Mouse (Mus musculus): ENCODE measurements around the gene Sf3b1.
A peak's percentile ranks its signal among the peaks of the same experiment; 100 is the strongest.
"Not testable (repeated sequence)": the region's sequence is repeated elsewhere in the genome, so short reads cannot be mapped to it uniquely, and the experiment has no call there.

The Sf3b1 gene

DNA sequence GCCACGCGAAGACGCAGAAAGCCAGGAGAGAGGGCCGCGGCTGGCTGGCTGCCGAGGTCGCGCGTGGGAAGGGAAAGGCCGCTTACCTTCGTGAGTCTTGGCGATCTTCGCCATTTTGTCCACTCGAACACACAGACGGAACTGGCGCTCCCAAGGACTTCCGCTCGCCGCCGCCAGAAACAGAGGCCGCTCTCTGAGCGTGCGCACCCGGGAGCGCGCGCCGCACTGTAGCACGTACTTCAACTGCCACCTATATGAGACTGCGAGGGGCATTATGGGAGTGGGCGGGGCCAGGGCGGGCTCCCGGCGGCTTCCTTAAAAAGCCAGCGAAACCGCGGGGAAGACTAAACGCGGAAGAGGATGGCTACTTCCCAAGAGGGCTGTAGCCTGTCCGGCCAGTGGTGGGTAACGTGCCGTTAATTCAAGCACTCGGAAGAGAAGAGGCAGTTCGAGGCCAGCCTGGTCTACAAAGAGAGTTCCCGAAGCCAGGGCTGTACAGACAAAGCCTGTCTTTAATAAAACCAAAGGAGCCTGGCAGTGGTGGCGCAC, at the start of gene Sf3b1:
Gene Sf3b1, minus strand, starts transcription at position 229 of the 549 bp plus-strand sequence.
- peak; percentile 89 to 97 for DNase-seq (ENCODE audit: low spot score in 2 of 2)

DNA sequence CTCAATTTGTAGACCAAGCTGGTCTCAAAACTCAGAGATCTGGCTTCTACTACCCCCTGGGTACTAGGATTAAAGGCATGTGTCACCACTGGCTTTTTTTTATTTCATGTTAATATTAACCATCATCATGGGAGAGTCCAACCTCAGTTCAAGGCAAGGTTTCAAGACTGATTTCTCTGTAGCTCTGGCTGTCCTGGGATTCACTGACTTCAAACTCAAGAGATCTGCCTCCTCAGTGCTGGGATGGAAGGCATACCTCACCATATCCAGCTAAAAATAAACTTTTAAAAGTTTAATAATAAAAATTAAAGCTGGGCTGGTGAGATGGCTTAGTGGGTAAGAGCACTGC, 49.1 kb upstream of the Sf3b1 start:
- DNase-seq (ENCODE audit: low spot score in 2 of 2), result no peak

DNA sequence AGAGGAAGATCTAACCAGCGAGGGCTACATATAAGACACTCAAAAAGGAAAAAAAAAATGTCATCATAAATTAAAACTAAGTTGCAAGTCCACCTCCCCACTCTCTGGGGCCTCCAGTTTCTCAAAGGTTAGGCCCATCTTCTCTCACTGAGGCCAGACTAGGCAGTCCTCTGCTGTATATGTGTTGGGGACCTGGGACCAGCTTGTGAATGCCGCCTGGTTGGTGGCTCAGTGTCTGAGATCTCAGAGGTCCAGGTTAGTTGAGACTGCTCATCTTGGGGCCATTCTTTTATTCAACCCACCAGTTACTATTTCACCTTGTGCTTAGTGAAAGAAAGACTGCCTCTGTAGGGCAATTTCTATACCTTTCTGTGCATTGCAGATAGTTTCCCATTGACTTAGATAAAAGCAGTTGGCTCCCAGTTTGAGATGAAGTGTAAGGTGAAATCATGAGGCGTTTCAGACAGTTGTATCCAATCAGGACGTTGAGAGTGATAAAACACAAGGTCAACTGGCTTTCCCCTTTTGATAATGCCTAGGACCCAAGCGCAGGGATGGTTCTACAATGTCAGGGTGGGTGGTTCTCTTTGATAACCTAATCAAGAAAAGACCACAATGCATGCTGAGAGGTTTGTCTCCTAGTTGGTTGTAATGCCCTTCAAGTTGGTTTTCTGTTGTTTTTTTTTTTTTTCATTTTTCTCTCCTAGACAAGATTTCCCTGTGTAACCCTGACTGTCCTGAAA, 48.5 kb upstream of the Sf3b1 start:
- DNase-seq (ENCODE audit: low spot score in 2 of 2), result no peak

DNA sequence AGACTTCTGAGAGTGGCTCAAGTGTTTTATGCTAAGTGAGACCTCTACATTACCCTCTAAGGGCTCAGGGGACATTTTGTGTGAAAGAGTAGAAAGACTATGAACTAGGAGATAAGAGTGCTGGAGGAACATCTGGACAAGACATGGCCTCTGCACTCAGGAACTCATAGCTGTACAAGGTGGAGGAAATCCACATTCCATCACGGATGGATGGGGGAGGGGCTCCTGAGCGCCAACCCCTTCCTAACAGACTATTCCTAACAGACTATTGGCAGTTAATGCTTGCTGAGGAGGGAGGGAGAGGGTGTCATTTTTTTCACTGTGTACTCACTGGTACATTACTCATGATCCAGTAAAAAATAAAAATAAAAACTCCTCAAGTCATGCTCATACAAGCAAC, 47.5 kb upstream of the Sf3b1 start:
- DNase-seq (ENCODE audit: low spot score in 2 of 2), result no peak

DNA sequence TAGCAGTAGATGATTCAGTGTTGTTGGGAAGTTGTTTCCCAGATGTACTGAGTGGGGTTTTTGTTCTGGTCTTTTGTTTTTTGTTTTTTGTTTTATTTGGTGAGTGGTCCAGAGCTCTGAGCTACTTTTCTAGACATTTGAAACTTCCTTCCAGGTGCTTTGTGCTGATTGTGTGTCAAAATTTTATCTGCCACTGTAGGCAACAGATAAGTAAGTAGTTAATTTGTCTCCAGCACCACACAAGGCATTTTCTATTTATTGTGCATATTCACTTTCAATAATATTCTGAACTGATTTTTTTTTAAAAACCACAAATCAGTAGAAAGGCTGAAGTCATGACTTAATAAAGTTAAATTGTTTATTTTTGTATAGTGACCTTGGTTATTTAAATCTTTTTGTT, 45.0 kb upstream of the Sf3b1 start:
- not testable (repeated sequence) for DNase-seq (ENCODE audit: low spot score in 2 of 2)

DNA sequence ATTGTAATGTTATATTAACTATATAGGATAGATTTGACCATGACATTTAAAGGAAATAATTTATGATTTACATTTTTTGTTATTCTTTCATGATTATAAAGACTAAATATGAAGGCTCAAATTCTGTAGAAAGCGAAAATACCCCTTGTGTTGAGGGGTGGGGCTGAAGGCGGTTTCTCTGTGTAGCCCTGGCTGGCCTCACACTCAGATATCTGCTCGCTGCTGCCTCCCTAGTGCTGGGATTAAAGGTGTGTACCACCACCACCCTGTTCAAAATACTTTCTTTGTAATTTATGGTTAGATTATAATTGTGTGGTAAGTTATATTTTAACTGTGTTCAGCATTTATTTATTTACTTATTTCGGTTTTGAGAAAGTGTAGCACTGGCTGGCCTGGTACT, 34.5 kb upstream of the Sf3b1 start:
- DNase-seq (ENCODE audit: low spot score in 2 of 2), result no peak

DNA sequence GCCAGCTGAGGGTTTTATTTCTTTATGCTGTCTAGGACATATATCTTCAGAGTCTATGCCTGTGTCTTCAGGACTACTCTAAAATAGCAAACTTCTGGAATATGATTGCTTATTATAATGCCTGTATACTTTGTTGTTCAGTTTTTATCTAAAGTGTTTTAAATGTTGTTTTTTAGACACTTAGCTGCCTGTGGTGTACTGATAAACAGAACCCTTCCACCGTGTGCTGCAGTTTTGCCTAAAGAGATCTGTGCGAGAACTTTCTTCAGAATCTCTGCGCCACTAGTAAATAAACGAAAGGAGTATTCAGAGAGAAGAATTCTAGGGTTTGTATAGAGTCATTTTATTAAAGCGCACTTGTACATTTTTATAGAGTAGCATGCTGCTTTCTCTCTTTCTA, 33.8 kb upstream of the Sf3b1 start:
- no peak for DNase-seq (ENCODE audit: low spot score in 2 of 2)

DNA sequence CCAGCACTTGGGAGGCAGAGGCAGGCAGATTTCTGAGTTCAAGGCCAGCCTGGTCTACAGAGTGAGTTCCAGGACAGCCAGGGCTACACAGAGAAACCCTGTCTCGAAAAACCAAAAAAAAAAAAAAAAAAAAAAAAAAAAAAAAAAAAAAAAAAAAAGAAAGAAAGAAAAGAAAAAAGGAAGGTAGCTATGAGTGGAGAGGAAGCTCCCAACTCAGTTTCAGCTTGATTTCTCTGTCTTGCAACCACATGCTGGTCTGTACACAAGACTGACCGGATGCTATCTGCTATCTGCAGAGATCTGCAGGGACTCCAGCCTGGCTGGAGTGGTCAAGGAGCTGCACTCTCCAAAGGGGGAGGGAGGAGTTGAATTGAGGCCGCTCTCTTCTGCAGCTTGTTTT, 31.1 kb upstream of the Sf3b1 start:
- not testable (repeated sequence) for DNase-seq (ENCODE audit: low spot score in 2 of 2)

DNA sequence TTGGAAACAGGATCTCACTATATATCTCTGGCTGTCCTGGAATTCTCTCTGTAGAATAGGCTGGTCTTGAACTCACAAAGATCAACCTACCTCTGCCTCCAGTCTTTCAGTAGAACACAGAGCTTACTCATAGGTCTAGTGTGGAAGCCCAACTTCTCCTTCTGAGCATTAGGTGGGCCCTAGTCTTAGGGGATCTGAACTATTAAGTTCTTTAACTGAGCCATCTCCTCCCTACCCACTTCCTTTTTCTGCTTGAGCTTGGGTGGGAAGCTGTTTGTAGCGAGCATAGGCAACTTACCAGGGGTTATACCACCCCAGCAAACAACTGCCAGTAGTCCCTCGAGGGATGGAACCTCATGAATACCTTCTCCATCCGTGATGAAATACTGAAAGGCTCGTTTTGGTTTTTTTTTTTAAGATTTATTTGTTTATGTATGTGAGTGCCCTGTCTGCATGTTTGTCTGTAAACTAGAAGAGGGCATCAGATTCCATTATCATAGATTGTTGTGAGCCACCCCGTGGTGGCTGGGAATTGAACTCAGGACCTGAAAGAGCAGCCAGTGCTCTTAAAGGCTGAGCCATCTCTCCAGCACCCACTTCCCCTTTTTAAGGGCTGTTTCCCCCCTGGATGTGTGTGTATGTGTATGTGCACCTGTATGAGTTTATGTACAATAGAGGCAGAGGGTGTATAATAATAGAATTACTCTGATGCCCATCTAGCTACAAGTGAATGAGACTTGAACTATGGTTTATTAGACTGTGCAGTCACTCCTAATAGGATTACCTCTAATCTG, 28.2 kb upstream of the Sf3b1 start:
- DNase-seq (ENCODE audit: low spot score in 2 of 2), result no peak

DNA sequence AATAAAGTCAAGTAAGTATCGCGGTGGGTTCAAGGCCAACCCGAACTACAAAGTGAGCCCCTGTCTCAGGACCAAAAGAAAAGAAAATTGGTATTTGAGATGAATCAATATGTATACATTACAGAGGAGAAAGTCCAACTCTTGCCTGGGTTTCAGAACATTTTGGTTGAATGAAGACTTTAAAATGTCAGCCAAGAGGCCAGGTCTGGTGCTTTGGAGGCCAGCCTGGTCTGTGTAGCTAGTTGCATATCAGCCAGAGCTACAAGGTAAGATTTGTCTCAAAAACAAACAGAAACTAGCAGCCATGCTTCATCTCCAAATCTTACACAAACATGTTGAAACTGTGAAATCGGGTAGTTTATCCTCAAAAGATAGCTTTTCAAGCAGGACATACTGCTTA, 26.3 kb upstream of the Sf3b1 start:
- no peak for DNase-seq (ENCODE audit: low spot score in 2 of 2)

DNA sequence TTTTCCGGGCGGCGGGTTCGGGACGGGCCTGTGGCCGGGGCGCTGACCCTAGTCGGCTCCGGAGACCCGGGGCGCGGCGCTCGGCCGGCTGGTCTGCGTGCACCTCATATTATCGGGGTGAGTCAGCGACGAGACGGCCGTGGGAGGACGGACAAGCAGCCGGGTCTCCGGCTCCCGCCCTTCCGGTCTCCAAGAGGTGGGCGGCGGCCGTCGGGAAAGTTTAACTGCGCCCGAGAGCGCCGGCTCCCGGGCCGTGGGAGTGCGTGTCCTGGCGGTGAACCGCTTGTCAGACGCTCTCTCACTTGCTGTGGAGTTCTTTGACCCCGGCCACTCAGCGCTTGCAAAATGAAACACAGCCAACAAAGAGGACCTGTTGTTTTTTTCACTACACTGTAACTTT, 25.7 kb upstream of the Sf3b1 start:
- DNase-seq (ENCODE audit: low spot score in 2 of 2), result peak in 1 of 2 experiments; percentile 82

DNA sequence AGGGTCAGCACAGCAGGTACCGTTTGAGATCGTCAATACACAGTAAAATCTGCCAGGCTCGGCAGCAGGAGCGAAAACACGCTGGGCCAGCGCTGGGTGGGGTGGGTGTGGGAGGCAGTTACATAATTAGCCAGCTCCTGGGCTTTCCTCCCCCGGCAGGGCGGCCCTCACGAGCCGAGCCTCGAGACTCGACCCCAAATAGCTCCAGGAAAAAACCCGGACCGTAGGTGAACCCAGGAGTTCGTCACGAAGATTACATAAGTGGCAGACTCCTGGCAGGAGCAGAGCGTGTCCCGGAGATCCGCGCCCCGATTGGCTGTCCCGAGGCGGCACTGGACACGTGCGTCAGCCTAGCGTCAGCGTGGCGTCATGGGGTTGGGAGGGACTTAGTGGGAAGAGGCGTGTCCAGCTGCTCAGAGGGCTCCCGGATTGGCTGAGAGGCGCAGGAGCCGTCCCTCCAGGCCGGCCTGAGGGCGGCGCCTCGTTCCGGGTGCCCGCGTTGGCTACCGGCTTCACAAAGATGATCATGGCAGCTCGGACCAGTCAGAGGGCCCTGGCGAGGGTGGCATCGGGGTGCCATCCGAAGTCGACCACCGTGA, 25.2 kb upstream of the Sf3b1 start, which contains the start of gene Coq10b:
Gene Coq10b, plus strand, starts transcription at position 416 of the 599 bp plus-strand sequence.
- peak; percentile 98 for DNase-seq (ENCODE audit: low spot score in 2 of 2)

DNA sequence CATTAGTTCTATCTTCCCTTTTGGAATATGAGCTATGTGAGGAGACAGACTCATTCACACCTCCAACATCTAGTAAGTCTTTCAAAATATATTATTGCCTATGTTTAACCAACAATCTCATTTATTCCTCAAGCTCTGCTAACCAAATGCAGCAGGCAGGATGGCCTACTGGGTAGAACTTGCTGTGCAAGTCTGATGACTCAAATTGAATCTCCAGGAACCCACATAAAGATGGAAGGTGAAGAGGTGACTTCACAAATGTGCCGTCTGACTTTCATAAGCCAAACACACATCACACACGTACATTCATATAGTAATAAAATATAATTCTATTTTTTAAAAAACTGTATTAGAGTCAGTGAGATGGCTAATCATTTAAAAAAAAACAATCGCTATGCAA, 24.4 kb upstream of the Sf3b1 start:
- no peak for DNase-seq (ENCODE audit: low spot score in 2 of 2)

DNA sequence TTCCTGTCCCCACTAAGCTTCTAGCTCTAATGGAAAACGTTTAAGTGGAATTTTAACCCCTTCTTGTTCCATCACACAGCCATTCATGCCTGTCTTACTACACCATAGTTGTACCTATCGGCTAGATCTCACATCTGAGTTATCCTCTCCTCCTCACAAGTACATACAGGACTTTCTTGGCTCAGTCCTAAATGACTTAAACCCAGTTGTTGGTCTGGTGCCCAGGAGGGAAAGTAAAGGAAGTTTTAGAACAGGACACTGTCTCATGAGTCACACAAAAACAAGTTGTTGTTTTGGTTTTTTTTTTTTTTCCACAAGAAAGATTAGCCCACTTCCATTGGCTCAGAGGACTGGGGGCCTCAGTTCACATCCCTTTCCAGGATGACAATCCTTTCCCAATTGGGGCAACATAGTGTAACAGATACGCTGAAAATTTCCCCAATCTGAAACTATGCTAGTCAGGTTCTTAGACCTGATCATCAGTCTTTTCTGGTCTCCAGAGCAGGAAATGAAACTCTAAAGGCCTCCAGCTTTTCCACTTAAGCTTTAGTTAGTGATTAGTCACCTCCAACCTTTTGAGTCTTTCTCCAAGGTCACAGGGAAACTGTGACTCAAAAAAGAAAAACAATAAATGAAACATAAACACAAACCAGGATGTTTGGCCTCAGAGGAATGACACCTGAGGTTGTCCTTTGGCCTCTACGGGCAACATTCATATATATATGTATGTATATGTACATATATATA, 21.7 kb upstream of the Sf3b1 start:
- no peak for DNase-seq (ENCODE audit: low spot score in 2 of 2)

DNA sequence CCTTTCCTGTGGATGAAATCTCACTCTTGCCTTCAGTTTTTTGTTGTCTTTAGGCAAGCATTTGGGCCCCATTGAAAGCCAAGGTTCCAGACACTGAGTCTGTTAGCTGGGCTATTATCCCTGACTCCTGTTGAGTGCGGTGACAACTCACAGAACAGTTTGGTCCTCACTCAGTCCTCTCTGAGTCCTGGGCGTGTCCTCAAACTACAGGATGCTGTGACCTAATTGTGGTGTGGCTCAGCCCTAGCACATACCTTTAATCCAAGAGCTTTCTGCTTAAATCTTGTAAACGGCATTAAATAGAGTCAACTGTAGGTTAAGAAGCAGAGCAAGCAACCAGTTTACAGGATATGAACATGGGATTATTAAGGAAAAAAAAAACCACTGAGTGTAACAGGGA, 15.9 kb upstream of the Sf3b1 start:
- no peak for DNase-seq (ENCODE audit: low spot score in 2 of 2)

DNA sequence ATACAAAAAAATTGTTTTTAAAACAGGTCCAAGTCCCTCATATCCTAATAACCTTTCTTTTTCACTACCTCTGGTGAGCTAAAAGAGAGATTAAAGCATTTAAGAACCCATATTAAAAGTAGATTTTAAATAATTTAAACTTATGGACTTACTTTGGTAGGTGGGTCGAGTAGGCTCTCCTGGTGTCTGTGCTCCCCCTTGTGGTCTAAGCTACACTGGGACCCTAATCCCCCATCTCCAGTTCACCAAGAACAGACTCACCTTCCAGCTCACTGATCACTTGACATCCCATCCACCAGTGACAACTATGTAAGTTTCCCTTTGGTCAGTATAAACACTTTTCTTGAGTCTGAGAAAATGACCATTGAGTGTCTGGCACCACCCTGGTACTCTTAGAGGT, 15.0 kb upstream of the Sf3b1 start:
- no peak for DNase-seq (ENCODE audit: low spot score in 2 of 2)

DNA sequence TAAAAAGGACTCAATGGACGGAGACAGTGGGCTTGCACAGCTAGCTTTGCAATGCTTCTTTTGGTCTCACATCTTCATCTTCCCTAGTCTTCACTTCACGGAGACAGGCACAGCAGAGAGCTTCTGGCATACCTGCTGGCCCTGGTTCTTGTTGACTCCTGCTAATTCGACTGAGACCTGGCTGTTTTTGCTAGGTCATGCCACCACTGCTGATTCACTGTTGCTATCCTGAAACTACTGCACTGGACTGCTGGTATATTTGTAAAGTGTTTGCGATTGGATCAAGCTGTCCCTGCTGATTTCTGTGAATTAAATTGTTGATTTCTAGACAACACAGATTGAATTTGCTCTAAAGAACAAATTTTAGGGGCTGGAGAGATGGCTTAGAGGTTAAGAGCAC, 14.4 kb upstream of the Sf3b1 start:
- no peak for DNase-seq (ENCODE audit: low spot score in 2 of 2)

DNA sequence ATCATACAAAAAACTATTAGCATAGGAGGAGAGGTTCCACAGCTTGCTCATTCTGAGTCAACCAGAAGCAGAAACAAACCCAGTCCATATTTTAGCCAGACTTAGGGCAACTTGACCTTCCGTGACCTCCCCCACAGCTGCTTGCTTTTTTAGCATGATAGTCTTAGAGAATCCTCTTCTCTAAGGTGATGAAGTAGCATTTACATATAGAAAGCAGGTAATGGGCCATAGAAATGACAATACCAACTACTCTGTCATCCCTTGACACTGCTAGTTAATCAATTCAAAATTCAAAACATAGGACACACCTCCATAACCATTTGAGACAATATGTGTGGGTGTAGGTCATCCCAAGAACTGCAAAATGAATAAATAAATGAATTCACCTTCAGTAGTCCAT, 12.7 kb upstream of the Sf3b1 start:
- DNase-seq (ENCODE audit: low spot score in 2 of 2), result no peak

DNA sequence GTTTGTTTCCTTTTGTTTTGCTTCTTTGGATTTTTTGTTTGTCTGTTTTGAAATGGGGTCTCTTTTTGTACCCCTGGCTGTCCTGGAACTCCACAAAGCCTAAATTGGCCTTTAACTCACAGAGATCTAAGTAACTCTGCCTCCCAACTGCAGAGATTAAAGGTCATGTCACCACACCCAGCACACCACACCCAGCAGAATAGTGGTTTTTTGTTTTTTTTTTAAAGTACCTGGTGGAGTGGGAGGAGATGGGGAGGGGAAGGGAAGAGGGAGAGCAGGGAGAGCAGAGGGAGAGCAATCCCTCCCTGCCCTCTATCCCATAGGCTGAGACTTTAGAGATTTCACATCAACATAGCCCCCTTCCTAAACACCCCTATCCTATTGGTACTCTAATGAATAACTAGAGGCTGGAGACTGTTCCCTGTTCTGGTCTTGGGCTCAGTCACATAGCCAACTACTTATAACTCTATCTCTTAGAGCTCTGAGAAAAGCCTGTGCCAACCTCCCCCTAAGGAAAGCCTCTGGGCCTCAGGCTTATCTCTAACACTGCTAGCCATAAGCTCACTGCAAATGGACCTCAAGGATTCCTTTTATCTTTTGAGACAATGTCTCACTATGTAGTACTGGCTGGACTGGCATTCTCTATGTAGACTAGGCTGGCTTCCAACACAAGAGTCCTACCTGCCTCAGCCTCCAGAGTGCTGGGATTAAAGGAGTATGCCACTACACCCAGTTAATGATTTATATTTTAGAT, 3.9 kb upstream of the Sf3b1 start:
- no peak for DNase-seq (ENCODE audit: low spot score in 2 of 2)

DNA sequence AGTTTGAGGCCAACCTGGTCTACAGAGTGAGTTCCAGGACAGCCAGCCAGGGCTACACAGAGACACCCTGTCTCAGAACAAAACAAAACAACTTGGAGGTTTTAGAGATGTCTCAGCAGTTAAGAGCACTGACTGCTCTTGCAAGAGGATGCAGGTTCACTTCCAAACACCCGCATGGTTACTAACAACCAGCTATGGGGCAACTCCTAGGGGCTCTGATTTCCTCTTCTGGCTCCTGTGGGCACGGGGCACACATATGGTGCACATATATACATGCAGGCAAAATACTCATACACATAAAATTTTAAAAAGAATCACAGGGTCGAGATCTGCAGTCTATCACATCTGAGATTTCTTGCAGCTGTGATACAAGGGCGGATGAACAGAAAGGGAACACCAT, 2.2 kb upstream of the Sf3b1 start:
- DNase-seq (ENCODE audit: low spot score in 2 of 2), result peak in 1 of 2 experiments; percentile 14
